Mouse (Mus musculus) heart, embryonic 15.5 days (tissue): ENCODE results near the gene Cisd1. TPM values are rescaled to one million over a fixed set of nuclear protein-coding genes. Genes with fewer than 3 reads are reported as not detected.
"Not testable (repeated sequence)": the region's sequence is repeated elsewhere in the genome, so short reads cannot be mapped to it uniquely, and the experiment has no call there.

Experiments
- ATAC-seq: fragments of 200-750 bp; cut with Nextera tagmentation; replicated peaks from 2 replicates; pipeline ENCODE4 v1.8.0; 2017; ENCODE audit warnings: low read depth, moderate TSS enrichment; ENCODE audit not compliant: insufficient number of reproducible peaks, insufficient read depth, low FRiP score
- H3K27ac ChIP-seq: fragments of 300-500 bp; sonication (generic); 2 replicates; pipeline ENCODE4 v1.5.1; 2015; ENCODE audit warnings: mild to moderate bottlenecking, inconsistent platforms
- H3K27me3 ChIP-seq: fragments of 300-500 bp; sonication (generic); 2 replicates; pipeline ENCODE4 v1.6.1; 2015; ENCODE audit warnings: inconsistent platforms
- H3K36me3 ChIP-seq: fragments of 300-500 bp; sonication (generic); 2 replicates; pipeline ENCODE4 v1.6.1; 2015; ENCODE audit warnings: mild to moderate bottlenecking, inconsistent platforms
- H3K4me1 ChIP-seq: fragments of 300-500 bp; sonication (generic); replicated peaks from 2 replicates; pipeline ENCODE4 v1.6.1; 2015; ENCODE audit warnings: inconsistent platforms
- H3K4me2 ChIP-seq: fragments of 300-500 bp; sonication (generic); 2 replicates; pipeline ENCODE4 v1.6.1; 2015; ENCODE audit warnings: inconsistent platforms, mild to moderate bottlenecking, moderate library complexity
- H3K4me3 ChIP-seq: fragments of 300-500 bp; sonication (generic); 2 replicates; pipeline ENCODE4 v1.5.1; 2015; ENCODE audit warnings: mild to moderate bottlenecking, inconsistent platforms
- H3K9ac ChIP-seq: fragments of 300-500 bp; sonication (generic); 2 replicates; pipeline ENCODE4 v1.6.1; 2015; ENCODE audit warnings: mild to moderate bottlenecking, inconsistent platforms
- H3K9me3 ChIP-seq: fragments of 300-500 bp; sonication (generic); replicated peaks from 2 replicates; pipeline ENCODE4 v1.6.1; 2016; ENCODE audit warnings: inconsistent platforms
- WGBS: fragments of 180-500 bp; shearing (Covaris S2); methylation state at CpG from one replicate; pipeline ENCODE4 v1.1.7; 2015; ENCODE audit warnings: mixed read lengths; 5-methylcytosine and 5-hydroxymethylcytosine counted together
- polyA plus RNA-seq: library from polyadenylated mRNA; unstranded; fragments of >200 nt; fragmentation: Nextera tagmentation; extraction: Ambion mirVana; gene quantifications from 2 replicates; pipeline ENCODE4 v1.2.1, GENCODE M21; 2015

Gene Cisd1
- 168 and 214 TPM in 2 replicates for polyA plus RNA-seq

- H3K27ac ChIP-seq = peak within 1 kb of the TSS; percentile 82
Observed at GRCm38 (mm10) chr10:71344579-71345143, at the start of gene Cisd1. Gene Cisd1 (minus strand): TSS chr10:71344954.

GRCm38 (mm10) chr10:71389311-71389710, 44.6 kb upstream of the Cisd1 start:
- WGBS = 88% methylated on average over 5 of the region's 5 CpGs
- no peaks in the 10 kb centered on the region for H3K27me3 ChIP-seq
- no peaks in the 10 kb centered on the region for H3K9me3 ChIP-seq
- ATAC-seq = no peak
- no peak overlapping the region for H3K27ac ChIP-seq
- H3K9ac ChIP-seq = no peak overlapping the region
- no peak overlapping the region for H3K4me2 ChIP-seq
- no peak overlapping the region for H3K4me3 ChIP-seq
- no peaks in the 10 kb centered on the region for H3K4me1 ChIP-seq
- no peaks in the 10 kb centered on the region for H3K36me3 ChIP-seq

More at GRCm38 (mm10) chr10:71344579-71345143, at the start of gene Cisd1:
- Histone ChIP-seq H3K36me3 (no peaks in the 10 kb centered on the region), H3K9ac (peak within 1 kb of the TSS; percentile 84), H3K27me3 (no peaks in the 10 kb centered on the region), H3K9me3 (no peaks in the 10 kb centered on the region), H3K4me3 (peak within 1 kb of the TSS; percentile 90), H3K4me1 (peaks cover 22% of the 10 kb centered on the region), H3K4me2 (peak within 1 kb of the TSS; percentile 85)
- peak; percentile 83 for ATAC-seq
- WGBS = under 1% methylated on average over 52 of the region's 60 CpGs

- Histone ChIP-seq H3K4me1 (no peaks in the 10 kb centered on the region), H3K4me2 (no peak overlapping the region), H3K9ac (no peak overlapping the region), H3K4me3 (no peak overlapping the region), H3K9me3 (no peaks in the 10 kb centered on the region), H3K36me3 (peaks cover 9% of the 10 kb centered on the region; the same call in 1 of the 2 replicates), H3K27me3 (no peaks in the 10 kb centered on the region), H3K27ac (no peak overlapping the region)
- ATAC-seq = no peak
- WGBS = 74% methylated on average over 19 of the region's 19 CpGs
Observed at GRCm38 (mm10) chr10:71384159-71385044, 39.6 kb upstream of the Cisd1 start.

GRCm38 (mm10) chr10:71383552-71383924, 38.8 kb upstream of the Cisd1 start:
- H3K27ac ChIP-seq, H3K4me1 ChIP-seq, ATAC-seq, H3K4me2 ChIP-seq, H3K27me3 ChIP-seq, H3K9ac ChIP-seq, H3K9me3 ChIP-seq, H3K4me3 ChIP-seq: not testable (repeated sequence)
- WGBS = 76% methylated on average over 6 of the region's 6 CpGs
- peaks cover 13% of the 10 kb centered on the region; the same call in 1 of the 2 replicates for H3K36me3 ChIP-seq

GRCm38 (mm10) chr10:71382858-71383551, 38.3 kb upstream of the Cisd1 start:
- 76% methylated on average over 8 of the region's 8 CpGs for WGBS
- no peak overlapping the region for H3K9ac ChIP-seq
- ATAC-seq = no peak

DNA sequence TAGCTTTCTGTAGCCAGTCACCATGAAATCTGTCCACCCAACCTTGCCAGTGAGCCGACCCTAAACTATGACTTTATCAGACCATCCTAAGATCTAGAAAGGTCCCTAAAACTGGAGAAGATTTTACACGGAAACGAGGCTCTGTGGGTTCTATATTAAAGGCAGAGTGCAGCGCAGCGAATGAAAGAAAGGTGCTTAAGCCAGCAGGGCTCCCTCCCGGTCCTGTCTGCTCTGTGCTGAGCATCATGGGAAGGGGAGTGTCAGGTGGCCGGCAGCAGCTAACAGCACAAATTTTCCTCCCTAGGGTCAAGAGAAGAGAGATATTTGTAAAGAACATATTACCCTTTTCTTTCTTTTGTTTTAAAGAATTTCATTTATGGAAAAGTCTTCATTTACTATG, 37.4 kb upstream of the Cisd1 start:
- Histone ChIP-seq H3K4me3 (no peak overlapping the region), H3K4me1 (no peaks in the 10 kb centered on the region), H3K36me3 (peaks cover 14% of the 10 kb centered on the region; the same call in 1 of the 2 replicates), H3K9me3 (no peaks in the 10 kb centered on the region), H3K4me2 (no peak overlapping the region), H3K27me3 (no peaks in the 10 kb centered on the region), H3K9ac (no peak overlapping the region), H3K27ac (no peak overlapping the region)
- WGBS = 70% methylated on average over 7 of the region's 7 CpGs
- no peak for ATAC-seq

More at GRCm38 (mm10) chr10:71382858-71383551, 38.3 kb upstream of the Cisd1 start:
- no peaks in the 10 kb centered on the region for H3K9me3 ChIP-seq
- H3K36me3 ChIP-seq = peaks cover 13% of the 10 kb centered on the region; the same call in 1 of the 2 replicates
- H3K27ac ChIP-seq = no peak overlapping the region
- no peaks in the 10 kb centered on the region for H3K4me1 ChIP-seq
- H3K4me3 ChIP-seq = no peak overlapping the region
- no peak overlapping the region for H3K4me2 ChIP-seq
- H3K27me3 ChIP-seq = no peaks in the 10 kb centered on the region

DNA sequence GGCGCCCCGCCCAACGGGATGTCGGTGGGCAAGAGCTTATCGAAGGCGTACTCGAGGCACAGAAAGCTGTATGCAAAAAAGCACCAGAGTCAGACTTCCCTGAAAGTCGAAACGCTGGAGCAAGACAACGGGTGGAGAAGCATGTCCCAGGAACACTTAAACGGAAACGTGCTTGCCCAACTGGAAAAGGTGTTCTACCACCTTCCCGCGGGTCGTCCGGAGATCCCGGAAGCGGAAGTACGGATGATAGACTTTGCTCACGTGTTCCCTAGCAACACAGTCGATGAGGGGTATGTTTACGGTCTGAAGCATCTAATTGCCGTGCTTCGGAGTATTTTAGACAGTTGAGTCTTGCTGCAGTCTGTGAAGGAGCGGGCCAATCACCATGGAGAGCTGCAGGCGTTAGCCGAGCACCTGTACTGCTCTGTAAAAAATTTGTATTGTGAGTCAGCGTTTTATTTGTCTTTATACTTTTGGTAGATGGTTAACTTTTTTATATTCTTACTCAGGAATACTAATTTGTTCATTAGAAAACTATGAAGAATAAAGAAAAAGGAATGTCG, 36.8 kb upstream of the Cisd1 start:
- H3K4me1 ChIP-seq = no peaks in the 10 kb centered on the region
- peaks cover 17% of the 10 kb centered on the region; the same call in 1 of the 2 replicates for H3K36me3 ChIP-seq
- WGBS = 91% methylated on average over 29 of the region's 29 CpGs
- no peaks in the 10 kb centered on the region for H3K27me3 ChIP-seq
- no peak for ATAC-seq
- no peak overlapping the region for H3K27ac ChIP-seq
- H3K4me3 ChIP-seq = no peak overlapping the region
- H3K4me2 ChIP-seq = no peak overlapping the region
- no peak overlapping the region for H3K9ac ChIP-seq
- H3K9me3 ChIP-seq = no peaks in the 10 kb centered on the region

GRCm38 (mm10) chr10:71380406-71380805, 35.7 kb upstream of the Cisd1 start:
- no peaks in the 10 kb centered on the region for H3K9me3 ChIP-seq
- ATAC-seq = no peak
- H3K4me2 ChIP-seq = no peak overlapping the region
- H3K27me3 ChIP-seq = no peaks in the 10 kb centered on the region
- 90% methylated on average over 7 of the region's 7 CpGs for WGBS
- H3K4me1 ChIP-seq = no peaks in the 10 kb centered on the region
- H3K9ac ChIP-seq = no peak overlapping the region
- H3K4me3 ChIP-seq = no peak overlapping the region
- no peak overlapping the region for H3K27ac ChIP-seq
- peaks cover 17% of the 10 kb centered on the region; the same call in 1 of the 2 replicates for H3K36me3 ChIP-seq

GRCm38 (mm10) chr10:71376014-71376413, 31.3 kb upstream of the Cisd1 start:
- no peak overlapping the region for H3K4me3 ChIP-seq
- H3K9ac ChIP-seq = no peak overlapping the region
- peaks cover 17% of the 10 kb centered on the region for H3K36me3 ChIP-seq
- H3K27me3 ChIP-seq = no peaks in the 10 kb centered on the region
- H3K4me2 ChIP-seq = no peak overlapping the region
- H3K9me3 ChIP-seq = no peaks in the 10 kb centered on the region
- 83% methylated on average over 6 of the region's 6 CpGs for WGBS
- no peaks in the 10 kb centered on the region for H3K4me1 ChIP-seq
- H3K27ac ChIP-seq = no peak overlapping the region
- ATAC-seq = no peak

DNA sequence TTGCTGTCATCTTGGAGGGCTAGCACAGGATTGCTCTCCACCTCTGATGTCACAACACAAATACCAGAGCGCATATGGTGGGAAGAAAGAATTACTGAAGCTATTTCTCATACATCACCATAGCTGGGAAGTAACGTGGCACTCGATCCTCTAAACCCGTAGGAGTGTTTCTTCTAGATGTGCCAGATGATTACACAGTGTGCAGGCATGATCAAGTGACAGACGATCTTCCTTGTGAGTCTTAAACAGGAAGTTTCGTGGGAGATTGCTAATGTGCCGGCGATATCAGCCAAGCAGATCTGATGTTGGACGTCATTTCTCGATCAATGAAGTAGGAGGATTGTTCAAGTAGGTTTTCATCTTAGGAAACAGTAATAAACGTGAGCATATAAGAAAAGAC, 29.0 kb upstream of the Cisd1 start:
- 81% methylated on average over 11 of the region's 11 CpGs for WGBS
- H3K4me2 ChIP-seq = no peak overlapping the region
- no peak overlapping the region for H3K4me3 ChIP-seq
- no peak for ATAC-seq
- no peaks in the 10 kb centered on the region for H3K4me1 ChIP-seq
- no peak overlapping the region for H3K9ac ChIP-seq
- no peaks in the 10 kb centered on the region for H3K9me3 ChIP-seq
- peaks cover 11% of the 10 kb centered on the region for H3K36me3 ChIP-seq
- H3K27me3 ChIP-seq = no peaks in the 10 kb centered on the region
- H3K27ac ChIP-seq = no peak overlapping the region

DNA sequence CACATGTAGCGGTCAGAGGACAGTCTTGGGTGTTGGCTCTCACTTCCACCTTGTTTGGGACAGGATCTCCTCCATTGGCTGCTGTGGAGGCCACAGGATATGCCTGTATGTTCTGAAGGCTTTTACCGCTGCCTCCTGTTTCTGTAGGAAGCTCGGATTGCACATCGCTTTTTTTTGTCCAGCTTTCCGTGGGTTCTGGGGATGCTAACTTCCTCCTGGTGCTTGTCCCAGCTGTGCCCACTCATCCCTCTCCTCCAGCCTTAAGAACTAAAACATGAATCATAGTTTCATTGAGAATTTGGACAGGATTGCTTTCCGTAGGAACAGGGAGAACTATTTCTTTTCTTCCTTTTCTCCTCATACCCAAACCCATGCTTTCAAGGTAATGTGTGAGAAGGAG, 27.1 kb upstream of the Cisd1 start:
- H3K4me3 ChIP-seq = no peak overlapping the region
- no peaks in the 10 kb centered on the region for H3K27me3 ChIP-seq
- H3K4me1 ChIP-seq = no peaks in the 10 kb centered on the region
- no peak overlapping the region for H3K27ac ChIP-seq
- WGBS = 83% methylated on average over 6 of the region's 6 CpGs
- no peak overlapping the region for H3K9ac ChIP-seq
- ATAC-seq = no peak
- H3K9me3 ChIP-seq = no peaks in the 10 kb centered on the region
- H3K4me2 ChIP-seq = no peak overlapping the region
- H3K36me3 ChIP-seq = peaks cover 8% of the 10 kb centered on the region
